Mouse (Mus musculus) E14TG2a.4 (cell line): ENCODE data around the gene Itgax.

Experiments used
- CTCF ChIP-seq: conservative IDR thresholded peaks from 2 replicates; pipeline ENCODE4 v1.5.1; 2014; ENCODE audit warnings: low read length
- NANOG ChIP-seq: IDR thresholded peaks from 2 replicates; pipeline ENCODE4 v1.6.1; 2014; ENCODE audit warnings: borderline replicate concordance, low read length, mixed read lengths
- POU5F1 ChIP-seq: IDR thresholded peaks from 2 replicates; pipeline ENCODE4 v1.6.1; 2014; ENCODE audit warnings: low read length, borderline replicate concordance

DNA sequence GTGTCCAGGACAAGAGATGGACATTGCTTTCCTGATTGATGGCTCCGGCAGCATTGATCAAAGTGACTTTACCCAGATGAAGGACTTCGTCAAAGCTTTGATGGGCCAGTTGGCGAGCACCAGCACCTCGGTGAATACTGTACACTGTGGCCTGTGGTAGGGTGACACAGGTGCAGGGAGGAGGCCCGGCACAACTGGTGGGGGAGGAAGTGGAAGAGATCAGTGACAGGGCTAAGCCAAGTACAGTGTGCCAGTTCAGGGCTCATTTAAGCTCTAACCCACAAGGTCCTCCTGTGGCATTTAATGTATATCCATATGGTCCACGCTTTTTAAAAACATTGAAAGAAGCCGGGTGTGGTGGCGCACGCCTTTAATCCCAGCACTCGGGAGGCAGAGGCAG, 52.3 kb downstream of the Itgax start:
- TF ChIP-seq CTCF (no peak), POU5F1 (no peak), NANOG (no peak)
